Mouse (Mus musculus): ENCODE results near the gene Aif1.

The Aif1 gene

DNA sequence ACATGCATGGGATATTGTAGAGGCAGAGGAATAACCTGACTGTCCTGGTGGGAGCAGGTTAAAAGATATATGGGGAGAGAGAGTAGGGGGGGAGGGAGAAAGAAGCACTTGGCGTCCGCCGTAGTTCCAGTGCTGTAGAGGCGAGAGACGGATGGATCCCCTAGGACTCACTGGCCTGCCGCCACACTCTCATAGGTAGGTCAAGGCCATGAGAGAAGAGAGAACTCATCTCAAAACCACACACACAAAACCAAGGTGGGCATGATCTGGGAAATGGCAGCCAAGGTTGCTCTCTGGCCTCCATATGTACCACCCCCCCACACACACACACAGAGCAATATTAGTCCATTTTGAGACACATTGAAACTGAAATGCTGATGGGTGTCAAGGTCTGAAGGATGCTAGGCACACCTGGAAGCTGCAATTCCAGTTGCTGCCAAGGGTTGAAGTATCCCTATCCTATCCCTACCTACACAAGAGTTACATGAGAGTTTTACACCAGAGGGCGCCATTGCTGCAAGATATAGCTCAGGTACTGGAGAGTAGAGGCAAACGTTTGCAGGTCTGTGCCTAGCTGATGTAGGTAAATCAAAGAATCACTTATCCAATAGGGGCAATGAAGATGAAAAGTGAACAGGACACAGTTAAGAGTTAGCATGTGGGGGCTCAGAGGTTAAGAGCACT is 9.4 kb downstream of the Aif1 start:
- DNase-seq (ENCODE audit: low spot score in 2 of 2) = peak in 1 of 2 experiments; percentile 65

DNA sequence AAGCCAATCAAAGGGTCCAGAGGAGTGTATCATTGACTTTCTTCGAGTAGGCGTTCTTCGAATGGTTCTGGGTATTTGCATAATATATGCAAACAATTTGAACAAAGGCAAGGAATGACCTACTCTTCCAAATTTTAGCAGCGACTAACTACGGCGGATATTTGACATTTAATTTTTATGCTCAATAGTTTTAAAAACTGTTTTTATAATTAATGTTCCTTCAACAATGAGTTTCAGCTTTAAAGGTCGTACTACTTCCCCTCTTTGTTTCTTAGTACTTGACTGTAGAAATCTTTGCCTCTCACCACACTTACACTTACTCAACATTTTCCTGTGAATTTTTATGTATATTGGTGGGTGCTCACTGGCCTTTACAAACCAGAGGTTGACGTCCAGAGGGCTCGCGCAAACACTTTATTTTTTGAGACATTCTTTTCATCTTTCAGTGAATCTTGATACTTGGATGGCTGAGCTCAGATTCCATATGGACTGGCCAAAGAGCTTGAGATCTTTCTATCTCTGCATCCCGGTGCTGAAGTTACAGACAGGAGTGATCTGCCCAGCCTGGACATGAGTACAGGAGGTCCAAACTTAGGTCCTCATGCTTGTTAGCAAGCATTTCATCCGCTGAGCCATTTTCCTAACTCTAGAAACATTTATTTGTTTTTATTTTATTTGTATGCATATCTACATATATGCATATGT is 10.3 kb downstream of the Aif1 start:
- no peak for DNase-seq (ENCODE audit: low spot score in 2 of 2)

DNA sequence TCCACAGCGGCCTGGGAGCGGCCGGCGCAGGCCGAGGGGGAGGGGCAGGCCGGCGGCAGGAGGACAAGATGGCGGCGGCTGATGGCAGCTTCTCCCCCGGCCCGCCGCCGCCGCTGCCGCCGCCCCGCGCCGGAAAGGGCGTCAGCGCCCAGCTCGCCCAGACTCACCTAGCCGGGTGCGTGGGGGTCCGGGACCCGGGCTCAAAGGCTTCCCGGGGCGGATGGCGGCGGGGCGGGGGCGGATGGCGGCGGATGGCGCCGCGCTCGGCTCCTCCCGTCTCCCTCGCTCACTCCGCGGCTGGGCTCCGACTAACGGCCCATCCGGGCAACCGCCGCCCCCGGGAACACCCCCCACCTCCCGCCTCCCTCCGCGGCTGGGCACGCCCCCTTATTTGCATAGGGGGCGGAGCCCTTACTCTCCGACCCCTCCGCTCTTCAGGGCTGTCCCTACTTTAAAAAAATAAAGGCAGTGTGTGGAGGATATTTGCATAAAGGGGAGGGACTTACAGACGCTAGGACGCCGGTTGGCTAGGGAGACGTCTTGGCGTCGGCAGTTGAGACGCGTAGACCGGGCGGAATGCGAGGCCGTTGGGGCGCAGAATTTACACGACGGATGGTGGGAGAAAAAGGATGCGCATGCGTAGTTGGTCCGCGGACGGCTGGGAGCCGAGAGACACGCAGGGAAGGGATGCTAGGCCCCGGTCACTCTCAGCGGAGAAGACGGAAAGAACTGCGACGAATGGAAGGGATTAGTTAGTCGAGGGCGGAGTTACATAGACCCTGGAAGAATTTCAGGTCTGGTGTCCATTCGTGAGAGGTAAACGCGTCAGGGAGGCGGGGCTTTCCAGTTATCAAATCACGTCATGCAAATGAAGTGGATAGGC is 11.1 kb downstream of the Aif1 start, which contains the start of gene Prrc2a:
Prrc2a (minus strand) TSS at position 330 of the 883 bp plus-strand sequence.
- peak; percentile 89 to 91 for DNase-seq (ENCODE audit: low spot score in 2 of 2)

DNA sequence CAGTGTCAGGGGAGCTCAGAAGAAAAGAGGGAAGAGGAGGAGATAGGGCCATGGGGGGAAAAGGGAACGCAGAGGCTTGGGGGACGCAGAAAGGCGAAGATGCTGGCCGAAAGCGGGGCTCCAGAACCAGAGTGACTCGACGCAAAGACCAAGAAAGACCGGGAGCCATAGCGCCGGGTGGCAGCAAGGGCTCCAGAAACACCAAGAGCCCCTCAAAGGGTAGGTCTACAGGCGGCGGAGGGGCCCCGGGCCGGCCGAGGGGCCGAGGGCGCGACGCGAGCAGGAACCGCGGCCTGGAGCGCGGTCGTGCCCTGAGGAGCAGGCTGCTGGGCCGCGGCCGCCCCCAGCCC is 11.7 kb downstream of the Aif1 start:
- DNase-seq (ENCODE audit: low spot score in 2 of 2) = no peak

DNA sequence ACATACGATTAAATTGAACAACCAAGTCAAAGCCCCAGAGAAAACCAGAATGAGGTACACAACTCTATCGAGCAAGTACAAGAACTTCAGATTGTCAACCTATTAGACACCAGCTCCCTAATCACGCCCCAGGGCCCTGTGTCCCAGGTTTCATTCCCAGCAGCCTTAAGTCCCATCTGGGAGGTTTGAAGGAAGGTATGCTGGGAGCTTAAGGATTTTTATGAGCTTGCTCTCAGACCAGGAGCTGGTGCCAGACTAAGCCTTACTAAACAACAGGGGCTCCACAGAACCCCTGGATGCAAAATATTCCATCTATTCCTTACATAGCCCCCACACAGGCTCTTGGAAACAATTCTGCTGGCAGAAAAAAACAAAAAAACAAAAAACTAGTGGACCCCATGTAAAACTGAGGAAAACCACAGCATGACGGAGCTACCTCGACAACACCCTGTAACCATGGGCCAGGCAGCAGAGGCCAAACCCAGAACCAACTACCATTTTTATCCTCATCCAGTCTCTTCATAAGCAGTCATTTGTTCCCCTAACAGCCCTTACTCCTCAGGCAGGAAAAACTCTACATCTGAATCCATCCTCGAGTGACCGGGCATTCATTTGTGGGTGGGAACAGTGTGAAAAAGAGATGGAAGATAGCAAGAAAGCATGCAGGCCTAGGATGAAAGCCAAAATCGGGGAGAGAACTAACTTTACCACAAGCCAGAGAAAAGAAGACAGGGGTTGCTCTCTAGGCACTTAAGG is 12.4 kb downstream of the Aif1 start:
- no peak for DNase-seq (ENCODE audit: low spot score in 2 of 2)

DNA sequence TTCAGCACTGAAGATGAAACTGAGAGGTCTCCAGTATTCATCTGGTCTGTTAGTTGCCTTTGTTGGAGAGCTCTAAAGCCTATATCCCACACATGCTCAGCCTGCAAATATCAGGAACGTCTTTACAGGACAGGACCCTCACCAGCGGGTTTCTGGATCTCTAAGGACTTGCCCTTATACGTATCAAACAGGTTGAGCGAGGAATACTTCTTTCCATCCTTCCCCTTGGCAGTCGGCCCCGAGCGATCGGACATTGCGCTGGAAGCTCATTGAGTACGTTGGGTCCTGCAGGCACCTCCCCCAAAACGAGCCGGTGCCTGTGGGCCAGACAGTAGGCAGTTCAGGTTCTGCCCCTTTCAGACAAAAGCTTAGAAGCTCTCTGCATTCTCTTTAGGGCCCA is 13.1 kb downstream of the Aif1 start:
- no peak for DNase-seq (ENCODE audit: low spot score in 2 of 2)

DNA sequence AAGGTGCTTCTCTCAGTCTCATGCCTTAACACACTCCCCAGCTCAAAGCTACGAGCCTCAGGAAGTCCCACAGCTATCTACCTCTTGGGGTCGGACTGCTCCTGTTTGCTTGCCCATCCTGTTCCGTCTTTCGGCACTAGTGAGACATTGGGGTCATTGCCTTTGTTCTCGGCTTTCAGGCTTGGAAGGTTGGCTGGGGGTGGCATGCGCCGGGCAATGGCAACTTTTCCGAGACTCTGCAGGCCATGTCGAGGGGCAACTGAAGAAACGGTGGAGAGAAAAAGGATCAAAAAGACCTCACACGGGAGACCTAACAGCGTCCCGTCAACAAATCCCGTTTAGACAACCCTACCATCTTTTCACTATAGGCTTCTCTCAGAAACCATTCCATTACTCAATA is 13.7 kb downstream of the Aif1 start:
- DNase-seq (ENCODE audit: low spot score in 2 of 2) = no peak

DNA sequence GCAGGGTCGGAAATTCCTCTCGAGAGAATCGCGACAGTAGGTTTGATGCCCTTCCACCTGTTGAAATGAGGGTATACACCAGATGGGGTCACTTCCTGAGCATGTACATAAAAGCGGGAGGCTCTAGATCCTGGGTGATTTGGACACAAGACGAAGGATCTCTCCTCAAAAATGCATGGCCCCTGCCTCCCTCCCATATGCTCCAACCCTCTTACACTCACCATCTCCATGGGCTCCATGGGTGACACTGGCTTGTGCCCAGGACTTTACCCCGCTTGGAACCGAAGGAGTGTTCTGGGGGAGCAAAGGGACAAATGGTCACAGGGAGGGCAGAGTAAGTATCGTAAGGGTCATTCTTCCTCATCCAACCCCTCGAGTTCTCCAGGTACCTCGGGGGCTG is 14.4 kb downstream of the Aif1 start:
- no peak for DNase-seq (ENCODE audit: low spot score in 2 of 2)

DNA sequence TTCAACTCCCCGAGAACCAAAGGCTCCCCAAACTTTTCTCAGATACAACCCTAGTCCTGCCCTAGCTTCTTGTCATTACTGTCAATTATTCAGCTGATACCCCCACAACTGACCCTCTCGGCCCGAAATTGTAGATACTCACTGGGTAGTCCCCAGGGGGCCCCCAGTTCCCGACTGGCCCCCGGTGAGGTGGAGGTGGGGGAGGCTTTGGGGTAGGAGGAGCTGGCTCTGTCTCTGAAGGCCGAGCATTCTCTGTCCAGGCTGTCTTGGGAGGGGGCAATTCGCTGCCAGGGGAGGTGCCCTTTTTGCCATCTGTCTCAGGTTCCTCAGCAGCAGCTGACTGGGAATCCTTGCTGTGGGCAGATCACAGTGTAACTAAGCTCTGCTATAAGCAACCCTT is 16.2 kb downstream of the Aif1 start:
- DNase-seq (ENCODE audit: low spot score in 2 of 2) = no peak

DNA sequence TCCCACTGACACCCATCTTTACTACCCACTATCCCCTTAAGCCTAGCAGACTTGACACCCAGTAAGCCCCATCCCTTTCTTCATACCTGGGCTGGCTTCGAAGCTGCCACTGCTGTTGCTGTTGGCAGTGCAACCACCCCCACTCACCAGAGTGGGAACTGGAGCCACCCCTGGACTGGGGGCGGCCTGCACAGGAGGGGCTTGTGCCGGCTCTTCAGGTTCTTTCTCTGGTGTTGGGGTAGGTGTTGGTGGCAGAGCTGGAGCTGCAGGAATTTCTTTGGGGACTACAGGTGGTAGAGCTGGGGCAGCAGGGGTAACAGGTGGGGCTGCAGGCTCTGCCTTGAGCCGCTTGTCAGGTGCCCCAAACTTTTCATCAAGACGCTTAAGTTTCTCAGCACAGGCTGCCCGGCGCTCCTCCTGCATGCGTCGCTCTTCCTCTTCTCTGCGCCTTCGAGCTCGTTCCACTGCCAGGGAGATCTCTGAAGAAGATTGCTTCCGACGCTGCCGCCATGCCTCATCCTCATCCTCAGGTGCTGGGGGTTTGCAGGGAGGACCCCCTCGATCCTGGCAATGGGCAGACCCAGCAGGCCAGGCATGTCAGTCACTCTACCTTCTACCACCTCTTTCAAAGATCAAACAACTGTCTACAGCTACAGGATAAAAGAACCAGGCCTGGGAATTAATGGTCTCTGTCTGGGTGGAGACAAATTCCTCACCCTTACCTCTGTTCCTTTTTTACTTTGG is 16.8 kb downstream of the Aif1 start:
- no peak for DNase-seq (ENCODE audit: low spot score in 2 of 2)

DNA sequence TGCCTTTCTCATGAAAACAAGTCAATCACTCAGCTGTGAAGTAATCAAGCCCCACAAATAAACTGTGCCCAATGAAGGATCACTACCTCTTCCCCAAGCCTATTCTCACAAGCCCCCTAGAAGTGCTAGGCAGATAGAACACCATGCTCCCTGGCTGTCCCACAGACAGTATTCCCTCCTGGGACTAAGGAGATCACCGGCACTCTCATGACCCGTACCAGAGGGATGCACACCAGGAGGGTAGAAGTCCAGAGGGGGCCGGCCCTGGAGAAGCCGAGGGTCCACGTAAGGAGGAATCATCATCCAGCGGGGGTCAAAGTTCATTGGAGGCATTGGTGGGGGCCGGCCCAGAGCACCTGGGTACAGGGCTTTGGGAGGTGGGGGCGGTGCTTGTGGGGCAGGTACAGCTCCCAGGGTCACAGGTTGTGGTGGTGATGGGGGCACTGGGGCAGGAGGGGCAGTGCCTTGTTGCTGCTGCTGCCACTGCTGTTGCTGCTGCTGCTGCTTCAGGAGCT is 18.1 kb downstream of the Aif1 start:
- DNase-seq (ENCODE audit: low spot score in 2 of 2) = no peak

DNA sequence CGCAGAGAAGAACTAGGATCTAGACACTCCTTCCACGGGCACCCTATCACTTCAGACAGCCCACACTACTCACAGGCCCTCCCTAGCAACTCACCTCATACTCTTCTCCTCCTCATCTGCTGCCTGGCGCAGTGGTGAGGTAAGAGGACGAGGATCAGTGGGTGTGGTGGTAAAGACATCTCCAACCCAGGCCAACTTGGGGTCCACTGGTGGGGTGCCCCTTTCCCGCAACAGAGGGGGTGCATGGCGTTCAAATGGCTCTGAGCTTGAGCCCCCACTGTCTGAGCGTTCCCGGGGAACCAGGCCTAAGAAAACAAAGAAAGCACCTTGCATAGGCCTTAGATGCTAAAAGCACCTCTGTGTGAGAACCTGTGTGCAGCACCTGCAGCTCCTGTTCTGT is 18.6 kb downstream of the Aif1 start:
- no peak for DNase-seq (ENCODE audit: low spot score in 2 of 2)

DNA sequence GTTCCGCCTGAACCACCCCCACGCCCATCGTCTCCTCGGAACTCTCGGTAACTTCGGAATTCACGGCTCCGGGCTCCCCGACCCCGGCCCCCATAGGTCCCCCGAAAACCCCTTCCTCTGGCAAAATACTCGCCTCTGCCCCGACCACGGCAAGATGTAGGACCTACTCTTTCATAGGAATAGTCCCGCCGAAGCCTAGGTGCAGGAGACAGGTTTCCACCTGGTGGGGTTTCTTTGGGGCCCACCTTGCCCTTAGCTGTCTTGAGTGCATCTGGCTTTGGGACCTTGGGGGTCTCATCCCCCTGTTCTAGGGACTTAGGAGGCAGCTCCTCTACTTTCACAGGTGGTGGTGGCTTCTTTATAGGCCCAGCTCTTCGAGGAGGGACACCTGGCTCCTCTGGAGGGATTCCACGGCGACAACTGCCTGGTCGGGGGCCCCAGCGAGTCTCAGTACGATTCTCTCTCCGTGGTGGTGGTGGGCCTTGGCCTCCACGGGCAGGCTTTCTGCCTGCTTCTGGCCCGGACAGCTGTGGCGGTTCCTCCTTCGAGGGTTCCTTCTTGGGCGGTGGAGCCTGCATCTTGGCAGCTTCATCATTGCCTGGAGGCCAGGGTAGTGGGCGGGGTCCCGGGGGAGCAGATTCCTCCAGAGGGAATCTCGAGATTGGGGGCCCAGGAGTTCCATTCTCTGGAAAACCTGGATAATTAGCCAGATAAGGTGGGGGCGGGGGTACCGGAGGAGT is 19.2 kb downstream of the Aif1 start:
- DNase-seq (ENCODE audit: low spot score in 2 of 2) = no peak

DNA sequence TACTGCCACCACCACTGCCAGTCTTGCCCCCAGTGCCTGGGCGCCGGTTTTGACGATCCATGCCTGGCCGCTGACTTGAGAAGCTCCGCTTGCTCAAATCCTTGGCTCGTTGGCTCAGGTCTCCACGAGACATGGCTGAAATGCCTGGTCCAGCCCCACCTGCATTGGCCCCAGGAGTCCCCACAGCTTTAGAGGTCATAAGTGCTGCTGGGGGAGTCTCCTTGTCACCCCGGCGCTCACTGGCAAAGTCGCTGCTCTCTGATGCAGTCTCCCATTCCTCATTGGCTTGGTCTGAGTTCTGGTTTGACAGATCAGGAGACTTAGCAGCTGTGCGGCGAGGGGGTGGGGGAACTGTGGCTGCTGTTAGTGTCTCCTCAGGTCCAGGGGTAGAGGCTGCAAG is 20.4 kb downstream of the Aif1 start:
- DNase-seq (ENCODE audit: low spot score in 2 of 2) = no peak

DNA sequence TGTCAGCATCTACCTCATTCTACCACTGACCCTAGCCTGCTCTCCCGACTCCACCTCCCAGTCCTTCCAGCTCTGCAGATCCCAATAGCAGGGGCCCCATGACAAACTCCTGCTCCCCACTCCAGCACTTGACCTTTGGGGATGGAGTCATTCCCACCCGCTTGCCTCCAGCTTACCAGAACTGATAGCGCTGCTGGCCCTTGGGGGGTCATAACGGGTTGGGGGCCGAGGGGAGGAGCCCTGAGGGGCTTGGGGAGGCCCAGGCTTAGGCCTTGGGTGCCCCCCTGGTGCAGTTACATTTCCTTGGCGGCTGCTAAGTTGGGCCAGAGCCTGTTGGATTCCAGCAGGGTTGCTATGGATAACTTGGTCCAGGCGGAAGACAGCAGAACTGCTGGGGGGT is 21.3 kb downstream of the Aif1 start:
- no peak for DNase-seq (ENCODE audit: low spot score in 2 of 2)

DNA sequence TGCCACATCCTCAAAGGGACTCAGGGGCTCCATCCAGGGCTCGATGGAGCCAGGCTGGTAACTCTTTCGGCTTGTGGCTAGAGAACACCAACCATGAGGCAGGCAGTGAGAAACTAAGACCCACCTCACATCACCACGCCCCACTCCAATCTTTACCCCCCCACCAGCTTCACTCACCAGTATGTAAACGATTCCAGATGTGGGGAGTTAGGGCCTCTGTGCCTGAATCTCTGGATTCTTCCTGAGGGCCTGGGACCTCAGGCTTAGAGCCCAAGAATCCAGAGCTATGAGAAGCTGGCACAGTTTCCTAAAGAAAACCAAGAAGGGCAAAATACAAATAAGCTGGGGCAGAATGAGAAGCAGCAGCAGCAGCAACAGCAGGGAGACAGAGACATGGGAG is 21.9 kb downstream of the Aif1 start:
- no peak for DNase-seq (ENCODE audit: low spot score in 2 of 2)

DNA sequence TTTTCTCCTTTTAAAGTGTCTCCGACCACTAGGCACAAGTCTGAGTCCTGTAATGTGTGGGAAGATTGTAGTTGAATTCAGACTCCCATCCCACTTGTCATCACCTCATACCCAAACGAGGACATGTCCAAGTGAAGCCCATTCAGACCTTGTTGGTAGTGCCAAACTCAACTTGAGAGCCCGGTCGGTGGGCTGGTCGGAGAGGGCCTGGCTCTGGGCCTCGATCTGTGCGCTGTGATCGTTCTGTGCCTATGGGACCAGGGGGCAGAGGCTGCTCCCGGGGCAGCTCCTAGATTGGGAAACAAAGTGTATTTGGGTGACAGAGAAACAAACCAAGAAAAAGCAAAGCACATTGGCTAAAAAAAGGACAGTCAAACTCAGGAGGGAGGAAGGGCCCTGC is 22.8 kb downstream of the Aif1 start:
- no peak for DNase-seq (ENCODE audit: low spot score in 2 of 2)

DNA sequence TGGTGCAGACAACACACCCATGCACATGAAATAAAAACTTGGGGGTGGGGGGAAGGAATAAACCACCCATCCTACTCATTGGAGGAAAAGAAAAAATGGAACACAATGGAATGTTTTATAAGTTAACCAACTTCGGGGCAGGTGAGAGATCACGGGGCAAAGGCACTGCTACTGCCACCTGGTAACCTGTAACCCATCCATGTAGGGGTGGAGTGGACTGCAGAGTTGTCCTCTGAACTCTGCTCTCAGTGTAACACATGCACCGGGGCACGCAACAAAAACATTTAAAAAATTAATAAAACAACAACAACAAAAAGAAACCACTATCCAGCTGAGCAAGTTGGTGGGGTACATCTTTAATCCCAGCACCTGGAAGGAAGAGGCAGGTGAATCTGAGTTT is 23.7 kb downstream of the Aif1 start:
- DNase-seq (ENCODE audit: low spot score in 2 of 2) = no peak

DNA sequence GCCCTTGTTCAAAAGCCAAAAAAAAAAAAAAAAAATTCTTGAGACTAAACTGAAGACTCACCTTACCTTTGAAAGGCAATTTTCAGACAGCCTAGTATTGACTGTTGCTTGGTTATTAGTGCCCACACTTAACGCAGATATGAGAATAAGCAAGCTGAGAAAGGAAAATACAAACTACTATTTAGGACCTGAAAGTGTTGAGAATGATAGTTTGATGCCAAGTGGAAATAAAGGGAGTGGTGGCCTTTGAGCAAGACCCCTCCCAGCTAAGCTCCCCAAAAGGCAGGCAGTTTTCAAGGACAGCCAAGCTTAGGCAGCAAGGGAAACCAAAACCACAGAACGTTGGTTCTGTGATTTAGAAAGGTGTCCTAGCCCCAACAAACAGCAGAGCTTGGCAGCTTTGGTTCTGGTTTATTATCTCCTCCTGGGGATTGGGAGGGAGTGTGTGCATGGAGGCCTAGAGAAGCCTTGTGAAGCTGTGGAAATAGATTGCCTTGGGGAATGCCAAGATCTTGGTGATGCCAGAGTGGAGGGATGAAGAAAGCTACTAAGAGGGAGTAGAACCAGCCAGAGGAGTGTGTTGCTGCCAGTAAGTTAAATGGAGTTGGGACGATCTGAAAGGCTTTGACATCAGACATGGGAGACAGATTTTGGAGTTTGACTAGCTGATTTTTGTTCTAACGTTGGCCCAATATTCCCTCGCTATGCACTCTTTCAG is 27.8 kb downstream of the Aif1 start:
- DNase-seq (ENCODE audit: low spot score in 2 of 2) = no peak

DNA sequence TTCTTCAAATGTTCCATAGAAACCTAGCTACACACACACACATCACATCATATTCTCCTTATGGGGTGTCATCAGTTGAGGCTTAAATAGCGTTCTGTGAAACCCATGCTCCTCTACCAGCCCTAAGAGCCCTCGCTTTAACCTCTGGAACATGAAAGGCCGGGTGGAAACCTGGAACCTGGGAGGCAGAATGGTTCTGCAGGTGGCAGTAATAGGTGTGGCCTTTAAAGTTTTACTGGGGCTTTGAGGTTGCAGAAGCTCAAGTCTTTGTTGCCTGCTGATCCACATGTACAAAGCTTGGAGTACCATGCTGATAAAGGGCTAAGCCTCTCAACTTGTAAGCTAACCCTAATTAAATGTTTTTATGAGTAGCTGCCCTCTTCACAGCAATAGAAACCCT is 28.5 kb downstream of the Aif1 start:
- no peak for DNase-seq (ENCODE audit: low spot score in 2 of 2)

Data from spleen, postnatal 14 days (tissue).